Mouse (Mus musculus): ENCODE results near the gene Noa1.

- TF ChIP-seq CTCF (IDR thresholded peaks at IDR 0.05) (no peak), EP300 (IDR thresholded peaks at IDR 0.05) (no peak)
Measured at GRCm38 (mm10) chr5:77254402-77254801, 55.5 kb downstream of the Noa1 start.

All from lung, postnatal 0 days (tissue).